Mouse (Mus musculus) embryo, embryonic 11 days (tissue): ENCODE results near the gene Ap1b1.

Source experiments
- DNase-seq: peaks from one replicate; pipeline ENCODE4 v3.0.0-alpha.2; 2015

Gene Ap1b1

DNA sequence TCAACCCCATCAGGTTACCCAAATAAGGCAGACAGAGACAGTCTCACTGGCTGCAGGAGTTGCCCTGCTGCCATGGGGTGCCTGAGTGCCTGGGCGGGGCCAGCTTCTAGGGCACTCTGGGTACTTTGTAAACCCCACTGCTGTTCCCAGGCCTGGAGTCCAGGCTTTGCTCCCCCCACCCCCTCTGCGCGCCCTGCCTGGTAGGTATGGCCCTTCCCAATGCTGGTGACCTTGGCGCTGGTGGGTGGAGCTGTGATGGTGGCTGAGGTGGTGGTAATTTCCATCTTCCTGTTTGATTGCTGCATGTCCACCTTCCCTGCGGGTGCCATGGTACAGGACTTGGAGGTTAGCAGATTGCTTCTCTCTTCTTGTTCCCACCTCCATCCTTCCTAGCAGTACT is 54.0 kb downstream of the Ap1b1 start:
- no peak for DNase-seq

DNA sequence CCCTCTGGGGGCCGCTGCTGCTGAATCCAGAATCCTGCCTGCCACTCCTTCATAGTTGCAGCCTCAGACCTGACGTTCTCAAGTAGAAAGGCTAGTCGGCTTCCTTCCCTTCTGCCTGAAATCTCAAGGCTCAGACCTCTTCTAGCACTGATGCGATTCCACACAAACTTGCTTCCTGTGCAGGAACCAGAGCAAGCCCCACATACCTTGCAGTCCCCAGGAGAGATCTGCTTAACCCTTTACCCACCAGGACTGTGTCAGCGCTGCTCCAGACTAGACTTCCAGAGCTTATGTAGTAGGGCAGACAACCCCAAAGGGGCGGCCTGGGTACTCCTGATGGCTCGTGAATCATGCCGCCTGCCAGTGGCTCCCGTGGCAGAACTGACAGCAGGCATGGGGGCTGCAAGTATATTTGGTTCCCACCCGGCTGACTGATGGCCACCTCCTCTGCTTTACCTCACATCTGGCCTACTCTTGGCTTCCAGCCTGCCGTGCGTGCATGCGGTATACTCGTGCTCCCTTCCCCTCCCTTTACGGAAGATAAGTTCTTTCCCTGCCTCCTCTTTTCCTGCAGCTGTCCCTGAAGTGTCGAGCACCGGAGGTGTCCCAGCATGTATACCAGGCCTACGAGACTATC is 54.6 kb downstream of the Ap1b1 start:
- no peak for DNase-seq

- no peak for DNase-seq
Observed at GRCm38 (mm10) chr11:5042645-5043381, 56.2 kb downstream of the Ap1b1 start.

DNA sequence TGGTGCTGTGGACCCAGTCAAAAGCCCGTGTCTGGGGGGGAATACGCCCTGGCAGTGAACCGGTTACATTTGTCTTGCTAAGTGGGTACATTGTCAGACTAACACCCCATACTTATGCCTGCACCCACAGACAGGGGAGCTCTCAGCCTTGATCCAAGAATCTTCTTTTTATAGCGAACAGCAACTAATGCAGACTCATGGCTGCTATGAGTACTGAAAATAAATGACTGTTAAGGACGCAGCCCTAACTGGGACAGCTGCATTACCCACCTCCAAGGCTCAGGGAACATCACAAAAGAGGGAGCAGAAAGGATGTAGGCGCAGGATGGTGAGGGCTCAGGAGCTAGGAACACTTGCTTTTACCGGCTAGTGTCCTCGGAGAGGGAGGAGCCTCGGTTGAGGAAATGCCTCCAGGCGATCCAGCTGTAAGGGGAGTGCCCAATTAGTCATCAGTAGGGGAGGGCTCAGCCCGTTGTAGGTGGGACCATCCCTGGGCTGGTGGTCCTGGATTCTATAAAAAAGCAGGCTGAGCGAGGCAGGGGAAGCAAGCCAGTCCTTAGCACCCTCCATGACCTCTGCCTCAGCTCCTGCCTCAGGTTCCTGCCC is 59.8 kb downstream of the Ap1b1 start:
- no peak for DNase-seq

- no peak for DNase-seq
Observed at GRCm38 (mm10) chr11:5051629-5052028, 65.0 kb downstream of the Ap1b1 start.

- DNase-seq = no peak
Observed at GRCm38 (mm10) chr11:5052200-5052854, 65.7 kb downstream of the Ap1b1 start.

DNA sequence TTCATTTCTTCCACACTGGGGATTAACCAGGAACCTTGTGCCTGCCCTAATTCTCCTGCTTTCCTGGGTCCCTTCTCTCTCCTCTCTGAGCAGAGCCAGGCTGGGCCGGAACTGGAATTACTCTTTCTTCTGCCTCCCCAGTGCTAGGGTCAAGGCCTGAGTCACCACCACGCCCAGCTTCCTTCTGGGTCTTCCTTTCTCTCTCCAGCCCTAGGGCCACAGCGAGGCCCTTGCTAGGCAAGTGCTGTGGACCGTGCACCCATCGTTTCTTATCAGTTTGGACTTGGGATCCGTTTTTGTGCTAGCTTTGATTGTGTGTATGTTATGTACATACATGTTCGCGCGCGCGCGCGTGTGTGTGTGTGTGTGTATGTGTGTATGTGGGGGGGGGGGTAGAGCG is 67.5 kb downstream of the Ap1b1 start:
- no peak for DNase-seq

GRCm38 (mm10) chr11:5054874-5055273 is 68.2 kb downstream of the Ap1b1 start:
- no peak for DNase-seq

DNA sequence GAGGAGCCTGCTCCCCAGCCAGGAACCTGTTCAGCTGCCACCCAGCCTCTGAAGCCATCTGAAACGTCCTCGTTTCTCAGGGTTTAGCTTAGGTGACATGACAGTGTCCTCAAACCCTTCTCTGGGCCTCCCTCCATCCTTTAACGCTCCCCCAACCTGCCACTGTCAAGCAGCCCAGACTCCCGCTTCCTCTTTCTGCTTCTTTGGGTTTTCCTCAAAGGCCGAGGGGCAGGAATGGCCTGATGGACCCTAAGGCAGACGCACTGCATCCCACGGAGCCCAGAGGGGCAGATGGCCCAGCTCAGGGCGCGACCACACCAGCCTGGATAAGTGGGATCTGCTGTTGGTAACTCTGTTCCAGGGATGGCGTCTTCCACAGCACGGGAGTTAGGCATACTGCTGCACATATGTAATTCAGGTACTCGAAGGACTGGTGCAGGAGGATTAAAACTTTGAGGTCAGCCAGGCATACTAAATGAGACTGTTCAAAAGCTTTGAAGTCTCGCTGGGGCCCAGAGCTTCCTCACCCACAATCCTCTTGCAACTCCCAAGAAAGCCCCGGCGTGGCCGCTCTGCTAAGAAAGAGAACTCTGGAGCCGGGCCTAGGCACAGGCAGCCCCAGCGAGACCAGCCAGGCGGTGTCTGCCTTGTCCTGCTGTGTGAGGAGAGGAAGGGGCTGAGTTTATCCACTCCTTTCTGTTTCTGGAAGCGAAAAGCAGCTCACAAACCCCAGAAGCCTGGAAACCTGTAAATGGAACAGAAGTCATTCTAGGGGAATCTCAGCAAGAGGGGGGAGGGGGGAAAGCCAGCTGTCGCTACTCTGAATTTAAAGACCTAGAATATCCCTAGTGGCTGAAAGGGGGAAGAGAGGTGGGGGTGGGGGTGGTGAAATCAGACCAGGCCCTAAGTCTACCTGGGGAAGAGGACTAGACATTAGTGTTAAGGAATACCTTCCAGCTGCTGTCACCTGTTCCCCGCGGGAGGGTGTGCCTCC is 69.6 kb downstream of the Ap1b1 start:
- peak; percentile 61 for DNase-seq

- DNase-seq = no peak
Observed at GRCm38 (mm10) chr11:5057064-5057463, 70.4 kb downstream of the Ap1b1 start.

DNA sequence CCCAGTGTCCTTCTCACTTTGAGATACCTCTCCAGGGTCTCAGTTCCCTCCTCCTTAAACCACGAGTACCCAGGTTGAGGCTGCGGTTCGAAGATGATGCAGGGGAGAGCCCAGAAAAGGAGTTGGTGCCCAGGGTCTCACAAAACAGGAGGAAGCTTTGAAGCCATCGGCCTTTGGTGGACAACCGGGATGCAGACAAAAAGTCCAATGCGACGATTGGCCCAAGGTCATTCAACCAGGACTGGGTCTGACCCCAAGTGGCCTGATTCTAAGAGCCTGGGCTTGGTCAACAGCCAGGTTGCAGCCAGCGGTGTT is 70.9 kb downstream of the Ap1b1 start:
- no peak for DNase-seq

DNA sequence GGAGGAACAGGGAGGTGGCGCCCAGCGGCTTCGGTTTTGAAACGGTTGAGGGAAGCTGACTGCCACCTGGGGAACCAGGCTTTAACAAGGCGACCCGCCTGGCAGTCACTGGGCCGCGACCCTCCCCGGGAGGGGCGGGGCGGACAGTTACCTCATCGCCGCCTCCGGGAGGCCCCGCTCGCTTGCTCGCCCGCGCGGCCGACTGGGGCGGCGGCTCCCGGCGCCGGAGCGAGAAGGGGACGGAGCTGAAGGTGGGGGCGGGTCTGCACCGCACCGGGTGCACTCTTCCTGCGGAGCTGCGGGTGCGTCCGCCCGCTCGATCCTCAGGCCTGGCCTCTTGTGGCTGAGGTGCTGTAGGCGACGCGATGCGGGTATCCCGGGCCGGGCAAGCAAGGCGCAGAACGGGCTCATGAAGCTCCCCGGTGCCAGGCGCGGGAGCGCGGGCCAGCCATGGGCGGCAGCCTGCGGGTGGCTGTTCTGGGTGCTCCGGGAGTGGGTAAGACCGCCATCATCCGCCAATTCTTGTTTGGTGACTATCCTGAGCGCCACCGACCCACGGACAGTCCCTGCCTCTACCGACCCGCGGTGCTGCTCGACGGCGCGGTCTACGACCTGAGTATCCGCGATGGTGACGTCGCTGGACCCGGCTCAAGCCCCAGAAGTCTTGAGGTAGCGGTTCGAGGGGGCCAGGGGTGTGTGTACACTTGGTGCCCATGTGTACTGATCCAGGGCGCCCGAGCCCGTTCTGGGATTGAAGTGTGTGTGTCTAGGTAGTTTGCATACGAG is 71.4 kb downstream of the Ap1b1 start, which contains the start of gene Rasl10a:
Rasl10a (plus strand) TSS at position 273 of the 786 bp plus-strand sequence.
- DNase-seq = peak; percentile 53

DNA sequence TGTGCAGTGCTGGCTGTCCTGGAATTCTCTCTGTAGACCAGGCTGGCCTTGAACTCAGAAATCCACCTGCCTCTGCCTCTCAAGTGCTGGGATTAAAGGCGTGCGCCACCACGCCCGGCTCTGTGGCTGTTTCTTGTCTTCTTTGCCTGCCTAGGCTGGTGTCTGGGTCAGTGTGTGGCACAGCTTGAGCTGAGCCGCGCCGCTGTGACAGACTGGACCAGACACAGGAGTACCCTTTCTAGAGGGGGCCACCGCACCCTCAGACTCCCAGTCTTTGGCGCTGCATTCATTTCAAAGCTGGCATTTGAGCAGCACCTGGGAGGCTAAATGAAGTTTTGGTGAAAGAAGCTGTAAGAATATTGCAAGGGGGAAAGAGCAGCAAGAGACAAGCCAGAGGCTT is 72.2 kb downstream of the Ap1b1 start:
- no peak for DNase-seq

DNA sequence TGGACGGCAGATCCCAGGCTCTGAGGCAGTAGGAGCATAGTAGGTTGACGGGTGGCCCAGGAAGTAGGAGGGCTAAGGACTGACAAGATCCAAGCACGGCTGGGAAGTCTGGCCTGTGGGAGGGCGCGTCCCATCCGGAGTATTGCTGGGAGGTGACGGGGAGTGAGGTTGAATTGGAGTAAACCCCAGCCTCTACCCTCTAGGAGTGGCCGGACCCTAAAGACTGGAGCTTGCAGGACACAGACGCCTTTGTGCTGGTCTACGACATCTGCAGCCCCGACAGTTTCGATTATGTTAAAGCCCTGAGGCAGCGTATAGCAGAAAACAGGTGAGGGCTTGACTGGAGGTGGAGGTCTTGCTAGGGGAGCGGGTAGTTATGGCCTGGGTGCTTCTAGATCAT is 72.6 kb downstream of the Ap1b1 start:
- DNase-seq = no peak

DNA sequence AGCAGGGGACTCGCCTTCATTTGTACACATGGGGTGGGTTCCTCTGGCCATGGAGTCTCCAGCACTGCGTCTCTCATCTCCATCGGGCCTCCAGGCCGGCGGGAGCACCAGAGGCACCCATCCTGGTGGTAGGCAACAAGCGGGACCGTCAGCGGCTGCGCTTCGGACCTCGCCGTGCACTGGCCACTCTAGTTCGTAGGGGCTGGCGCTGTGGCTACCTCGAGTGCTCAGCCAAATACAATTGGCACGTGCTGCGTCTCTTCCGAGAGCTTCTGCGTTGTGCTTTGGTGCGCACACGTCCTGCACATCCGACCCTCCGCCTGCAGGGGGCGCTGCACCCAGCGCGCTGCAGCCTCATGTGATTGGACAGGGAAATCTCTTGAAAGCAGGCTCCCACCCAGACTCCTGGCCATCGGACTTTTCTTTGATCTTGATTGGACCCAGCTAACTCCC is 73.1 kb downstream of the Ap1b1 start:
- DNase-seq = peak; percentile 54

DNA sequence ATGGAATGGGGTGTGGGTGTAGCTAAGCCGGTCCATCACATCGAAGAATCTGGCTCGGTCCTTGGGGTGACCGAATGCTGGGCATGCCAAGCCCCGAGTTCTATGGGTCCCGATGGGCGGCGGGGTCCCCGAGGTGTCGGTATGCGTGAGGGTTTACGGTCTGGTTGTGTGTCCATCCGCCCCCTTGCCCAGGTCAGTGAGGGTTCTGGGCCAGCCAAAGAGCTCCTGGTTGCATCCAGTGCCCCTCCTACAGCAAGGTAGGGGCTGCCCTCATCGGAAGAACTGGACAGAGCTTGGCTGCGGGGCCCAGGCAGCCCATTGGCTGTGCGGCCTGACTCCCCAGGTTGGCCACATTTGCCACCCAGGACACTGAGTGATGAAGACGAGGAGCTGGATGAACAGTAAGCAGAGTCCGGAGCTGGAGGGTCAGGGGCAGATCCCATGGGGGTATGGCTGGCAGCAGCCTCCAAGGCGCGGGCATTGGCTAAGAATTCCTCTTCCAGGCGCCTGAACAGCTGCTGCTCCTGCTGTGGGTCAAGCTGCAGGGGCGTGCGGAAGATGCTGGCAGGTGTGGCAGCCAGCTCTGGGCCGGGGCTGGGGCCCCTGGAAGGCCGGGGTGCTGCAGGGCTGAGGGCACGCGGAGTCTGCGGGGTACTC is 74.3 kb downstream of the Ap1b1 start:
- peak; percentile 47 for DNase-seq

- peak; percentile 87 for DNase-seq
Observed at GRCm38 (mm10) chr11:5061413-5062139, 75.0 kb downstream of the Ap1b1 start.

- no peak for DNase-seq
Observed at GRCm38 (mm10) chr11:5062326-5062725, 75.7 kb downstream of the Ap1b1 start.

DNA sequence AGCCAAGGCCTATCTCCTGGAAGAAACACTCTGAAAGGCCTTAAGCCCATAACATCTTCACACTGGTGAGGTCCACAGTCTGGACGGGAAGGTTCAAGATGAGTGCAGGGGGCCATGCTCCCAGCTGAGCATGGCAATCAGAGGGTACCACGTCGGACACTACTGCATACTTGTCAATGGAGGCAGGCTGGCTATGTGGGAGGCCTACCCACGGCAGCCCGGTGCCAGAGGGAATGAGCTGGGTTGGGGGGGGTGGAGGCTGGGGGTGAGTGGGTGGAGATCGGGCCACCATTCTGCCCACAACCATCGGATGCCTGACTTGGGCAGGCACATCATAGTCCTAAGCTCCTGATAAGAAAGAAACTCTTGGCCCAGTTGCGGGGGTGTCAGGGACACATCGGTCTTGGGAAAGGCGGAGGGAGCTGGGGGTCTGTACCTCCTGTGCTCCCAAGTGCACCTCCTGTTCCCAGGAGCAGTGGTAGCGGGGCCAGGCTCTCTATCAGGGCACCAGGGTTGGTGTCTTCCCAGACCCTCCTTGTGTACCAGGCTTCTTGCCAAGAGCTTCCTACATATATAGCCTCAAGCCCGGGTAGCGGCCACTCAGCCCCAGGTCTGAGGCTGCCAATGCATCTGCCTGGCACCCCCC is 76.4 kb downstream of the Ap1b1 start:
- no peak for DNase-seq
